Mouse (Mus musculus) v-Abl transformed pro-B cells (cell line): ENCODE measurements around the gene Gm21731.
"Not testable (repeated sequence)": the region's sequence is repeated elsewhere in the genome, so short reads cannot be mapped to it uniquely, and the experiment has no call there.

ENCODE experiments used
- in situ Hi-C, 2 experiments: fragments of 400-800 bp; cut with MboI; formaldehyde crosslinking; loops; one replicate each; pipeline ENCODE4 v1.15.1; 2025; ENCODE audit not compliant: unreplicated experiment in 2 of 2

Gm21731 gene

GRCm38 (mm10) chr13:120238811-120239210 is at the start of gene Gm21731:
Gene Gm21731, plus strand, starts transcription at chr13:120239111.
- in situ Hi-C loops: not testable (repeated sequence)

- in situ Hi-C loops: not testable (repeated sequence)
Measured at GRCm38 (mm10) chr13:120196189-120196821, 42.6 kb upstream of the Gm21731 start.

GRCm38 (mm10) chr13:120215847-120216246 is 23.1 kb upstream of the Gm21731 start, which contains the start of gene Gm21762:
Gene Gm21762, minus strand, starts transcription at chr13:120215947.
- in situ Hi-C loops: not testable (repeated sequence)

GRCm38 (mm10) chr13:120220922-120221321 is 18.0 kb upstream of the Gm21731 start:
- in situ Hi-C loops: not testable (repeated sequence)

- in situ Hi-C loops: not testable (repeated sequence)
Measured at GRCm38 (mm10) chr13:120223012-120223659, 15.8 kb upstream of the Gm21731 start.

- in situ Hi-C loops: not testable (repeated sequence)
Measured at GRCm38 (mm10) chr13:120231798-120232197, 7.1 kb upstream of the Gm21731 start.

- in situ Hi-C loops: not testable (repeated sequence)
Measured at GRCm38 (mm10) chr13:120232447-120233049, 6.4 kb upstream of the Gm21731 start.

GRCm38 (mm10) chr13:120251208-120251924 is 12.5 kb downstream of the Gm21731 start:
- in situ Hi-C loops: not testable (repeated sequence)

GRCm38 (mm10) chr13:120258817-120259658 is 20.1 kb downstream of the Gm21731 start:
- in situ Hi-C loops: not testable (repeated sequence)

- in situ Hi-C loops: not testable (repeated sequence)
Measured at GRCm38 (mm10) chr13:120259718-120260117, 20.8 kb downstream of the Gm21731 start.

GRCm38 (mm10) chr13:120262870-120263269 is 24.0 kb downstream of the Gm21731 start, which contains the start of gene AF067061:
Gene AF067061, plus strand, starts transcription at chr13:120263114.
- in situ Hi-C loops: not testable (repeated sequence)

- in situ Hi-C loops: not testable (repeated sequence)
Measured at GRCm38 (mm10) chr13:120277837-120278236, 38.9 kb downstream of the Gm21731 start.

GRCm38 (mm10) chr13:120278784-120279183 is 39.9 kb downstream of the Gm21731 start:
- in situ Hi-C loops: no loop called here
